Mouse (Mus musculus) cerebellum, postnatal 10 days (tissue): Measurements from ENCODE around the gene Pitpnc1.
A peak's percentile ranks its signal among the peaks of the same experiment; 100 is the strongest.

Source experiments
- DNase-seq, 2 experiments: peaks; one replicate each; pipeline ENCODE4 v3.0.0; 2021; ENCODE audit warnings: mixed read lengths in 2 of 2

The Pitpnc1 gene

GRCm38 (mm10) chr11:107323173-107323572 is 147.3 kb downstream of the Pitpnc1 start:
- no peak for DNase-seq

GRCm38 (mm10) chr11:107322226-107322625 is 148.3 kb downstream of the Pitpnc1 start:
- no peak for DNase-seq

GRCm38 (mm10) chr11:107321819-107322218 is 148.7 kb downstream of the Pitpnc1 start:
- no peak for DNase-seq

- no peak for DNase-seq
These were observed 150.6 kb downstream of the Pitpnc1 start for GRCm38 (mm10) chr11:107319861-107320260.

GRCm38 (mm10) chr11:107317653-107318281 is 152.7 kb downstream of the Pitpnc1 start:
- no peak for DNase-seq

GRCm38 (mm10) chr11:107315475-107315874 is 155.0 kb downstream of the Pitpnc1 start:
- no peak for DNase-seq

- no peak for DNase-seq
These were observed 160.0 kb downstream of the Pitpnc1 start for GRCm38 (mm10) chr11:107310338-107311121.

- no peak for DNase-seq
These were observed 164.3 kb downstream of the Pitpnc1 start for GRCm38 (mm10) chr11:107306170-107306569.

GRCm38 (mm10) chr11:107302141-107302540 is 168.4 kb downstream of the Pitpnc1 start:
- no peak for DNase-seq

- DNase-seq, result no peak
These were observed 170.3 kb downstream of the Pitpnc1 start for GRCm38 (mm10) chr11:107300235-107300634.

- no peak for DNase-seq
These were observed 170.9 kb downstream of the Pitpnc1 start for GRCm38 (mm10) chr11:107299511-107300120.

- DNase-seq, result no peak
These were observed 174.3 kb downstream of the Pitpnc1 start for GRCm38 (mm10) chr11:107296176-107296575.

GRCm38 (mm10) chr11:107292036-107292435 is 178.5 kb downstream of the Pitpnc1 start:
- DNase-seq, result no peak

- DNase-seq, result no peak
These were observed 182.3 kb downstream of the Pitpnc1 start for GRCm38 (mm10) chr11:107288186-107288563.

GRCm38 (mm10) chr11:107287215-107288185 is 183.0 kb downstream of the Pitpnc1 start:
- peak in 1 of 2 experiments; percentile 39 for DNase-seq

GRCm38 (mm10) chr11:107285731-107286130 is 184.8 kb downstream of the Pitpnc1 start:
- peak; percentile 76 to 82 for DNase-seq

GRCm38 (mm10) chr11:107283632-107284031 is 186.9 kb downstream of the Pitpnc1 start:
- DNase-seq, result peak; percentile 67 to 80

GRCm38 (mm10) chr11:107282481-107282880 is 188.0 kb downstream of the Pitpnc1 start:
- DNase-seq, result no peak

GRCm38 (mm10) chr11:107279258-107279657 is 191.2 kb downstream of the Pitpnc1 start:
- no peak for DNase-seq

- no peak for DNase-seq
These were observed 193.6 kb downstream of the Pitpnc1 start for GRCm38 (mm10) chr11:107276898-107277297.

GRCm38 (mm10) chr11:107276337-107276736 is 194.2 kb downstream of the Pitpnc1 start:
- DNase-seq, result peak; percentile 47 to 58

- peak; percentile 83 for DNase-seq
These were observed 194.6 kb downstream of the Pitpnc1 start for GRCm38 (mm10) chr11:107275902-107276301.

- DNase-seq, result peak; percentile 75 to 80
These were observed 196.3 kb downstream of the Pitpnc1 start for GRCm38 (mm10) chr11:107274206-107274605.
